Mouse (Mus musculus) heart, postnatal 10 days (tissue): ENCODE data around the gene Vav3. TPM values are rescaled to one million over a fixed set of nuclear protein-coding genes. Genes with fewer than 3 reads are reported as not detected.

Experiments used
- DNase-seq, 2 experiments: peaks; one replicate each; pipeline ENCODE4 v3.0.0; 2021
- intact Hi-C: fragments of 180-260 bp; cut with DNase I; formaldehyde crosslinking; loops from one replicate; pipeline ENCODE4 v1.15.1; 2025
- total RNA-seq, 2 experiments: library from RNA; stranded (reverse); gene quantifications; 2 replicates each; pipeline ENCODE4 v1.2.3; 2021

Vav3 gene
- total RNA-seq, 2 experiments from 2014 or later, result 12.5 to 18.7 TPM

DNA sequence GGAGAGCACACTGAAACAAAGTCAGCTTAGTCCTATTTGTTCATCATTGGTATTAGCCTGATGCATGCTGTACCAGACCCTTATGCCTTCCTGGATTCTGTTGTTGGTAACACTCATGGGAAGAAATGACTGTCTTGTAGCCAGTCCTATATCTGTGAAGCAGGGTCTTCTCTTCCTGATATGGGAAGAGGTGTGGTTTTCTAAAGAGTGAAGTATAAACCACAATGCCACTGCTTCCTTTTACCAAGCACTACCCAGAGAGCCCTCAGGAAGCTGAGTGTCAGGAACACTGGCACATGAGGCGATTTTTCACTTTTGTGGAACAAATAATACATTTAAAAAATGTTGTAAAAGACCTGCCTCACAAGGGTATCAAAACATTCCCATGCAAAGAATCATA is 231.0 kb downstream of the Vav3 start:
- intact Hi-C loops, result no loop called here
- no peak for DNase-seq

DNA sequence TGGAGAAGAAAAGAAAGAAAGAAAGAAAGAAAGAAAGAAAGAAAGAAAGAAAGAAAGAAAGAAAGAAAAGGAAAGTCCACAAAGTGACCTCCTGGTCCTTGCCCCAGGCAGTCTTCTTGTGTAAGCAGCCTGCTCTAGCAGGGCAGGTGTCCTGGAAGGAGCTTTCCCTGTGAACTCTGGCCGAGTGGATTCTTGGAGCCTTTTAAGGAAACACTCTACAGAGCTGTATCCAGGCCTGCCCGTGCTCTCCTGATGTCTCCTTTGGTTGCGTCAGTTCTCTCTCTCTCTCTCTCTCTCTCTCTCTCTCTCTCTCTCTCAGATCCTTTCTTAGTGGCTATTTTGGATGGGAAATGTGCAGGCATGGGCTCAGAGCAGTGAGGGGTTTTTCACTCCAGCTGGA is 232.4 kb downstream of the Vav3 start:
- intact Hi-C loops, result no loop called here
- no peak for DNase-seq

DNA sequence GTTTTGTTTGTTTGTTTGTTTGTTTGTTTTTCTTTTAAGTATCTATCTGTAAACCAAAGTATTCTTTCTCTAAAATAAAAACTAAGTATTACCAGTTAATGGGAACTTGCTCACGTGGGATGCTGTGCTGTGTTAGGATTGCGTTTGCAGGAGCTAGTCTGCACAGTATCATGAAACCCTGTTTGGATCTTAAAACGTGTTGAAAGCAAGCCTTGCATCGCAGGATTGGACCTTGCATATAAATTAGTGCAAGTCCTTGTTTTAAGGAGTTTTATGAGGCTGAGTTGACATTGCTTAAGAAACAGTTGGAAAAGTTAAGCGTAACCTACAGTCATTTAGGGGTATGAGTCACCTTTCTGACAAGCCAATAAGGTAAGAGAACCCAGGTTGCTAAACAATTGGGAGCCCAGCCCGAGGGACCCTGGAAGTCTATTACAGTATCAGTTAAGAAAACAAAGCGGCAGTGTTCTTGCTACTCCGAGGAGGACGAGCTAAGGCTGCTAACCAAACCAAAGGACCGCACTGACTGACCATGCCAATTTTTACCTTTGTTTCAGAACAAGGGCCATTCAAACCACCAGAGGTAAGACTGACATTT is 233.2 kb downstream of the Vav3 start:
- intact Hi-C loops, result no loop called here

DNA sequence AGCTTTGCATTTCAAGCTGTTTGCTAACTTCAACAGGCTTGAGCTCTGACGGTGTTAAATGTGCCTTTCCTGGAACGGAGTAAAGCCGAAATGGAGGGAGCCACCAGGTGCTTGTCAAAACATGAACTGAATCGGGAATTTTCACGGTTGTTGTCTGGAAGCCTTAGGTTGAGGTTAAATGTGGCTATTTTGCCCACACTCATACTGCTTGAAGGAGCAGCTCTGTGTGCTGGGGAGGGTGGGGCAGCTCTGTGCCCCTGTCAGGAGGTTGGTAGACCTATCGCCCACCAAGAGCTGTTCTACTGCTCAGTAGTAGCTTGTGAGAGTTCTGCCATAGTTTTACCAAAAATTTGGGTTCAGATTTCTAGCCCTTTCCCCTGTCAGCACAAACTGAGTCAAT is 233.7 kb downstream of the Vav3 start:
- no peak for DNase-seq
- intact Hi-C loops, result no loop called here

More for the DNA sequence above, 233.2 kb downstream of the Vav3 start:
- DNase-seq, result no peak

DNA sequence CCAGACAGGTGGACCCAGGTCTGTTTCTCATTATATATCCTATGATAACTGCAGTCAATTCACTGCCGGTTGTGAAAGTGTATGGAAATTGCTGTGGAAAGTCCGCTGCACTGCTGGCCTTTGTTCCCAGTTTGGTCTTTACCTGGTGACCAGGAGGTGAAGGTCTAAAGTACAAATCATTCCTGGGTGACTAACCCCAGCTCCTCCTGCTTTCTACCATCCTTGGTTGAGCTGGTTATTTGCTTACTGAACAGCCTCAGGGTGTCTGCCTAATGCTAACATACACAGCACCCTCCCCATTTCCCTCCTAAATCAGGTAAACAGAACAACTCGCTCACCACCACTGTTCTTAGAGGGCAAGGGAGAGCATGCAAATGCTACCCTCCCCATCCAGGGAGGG is 237.9 kb downstream of the Vav3 start:
- DNase-seq, result no peak
- intact Hi-C loops, result no loop called here

DNA sequence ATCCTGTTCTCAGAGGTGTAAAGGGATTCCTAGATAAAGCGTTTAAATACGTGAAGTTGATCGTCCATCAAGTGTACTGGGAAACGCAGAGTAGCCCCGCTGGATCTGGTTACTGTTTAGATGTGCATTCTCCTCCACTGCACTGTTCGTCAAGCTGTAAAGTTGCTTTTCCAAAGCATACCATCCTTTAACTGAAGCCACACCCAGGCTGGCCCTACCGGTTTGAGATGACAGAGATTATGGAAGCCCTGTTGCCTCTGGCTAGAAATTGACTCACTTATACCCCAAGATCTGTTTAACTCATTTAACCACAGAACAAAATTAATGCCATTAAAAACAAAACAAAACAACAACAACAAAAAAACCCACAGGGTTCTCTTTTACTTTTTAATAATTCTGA is 238.5 kb downstream of the Vav3 start:
- intact Hi-C loops, result no loop called here

DNA sequence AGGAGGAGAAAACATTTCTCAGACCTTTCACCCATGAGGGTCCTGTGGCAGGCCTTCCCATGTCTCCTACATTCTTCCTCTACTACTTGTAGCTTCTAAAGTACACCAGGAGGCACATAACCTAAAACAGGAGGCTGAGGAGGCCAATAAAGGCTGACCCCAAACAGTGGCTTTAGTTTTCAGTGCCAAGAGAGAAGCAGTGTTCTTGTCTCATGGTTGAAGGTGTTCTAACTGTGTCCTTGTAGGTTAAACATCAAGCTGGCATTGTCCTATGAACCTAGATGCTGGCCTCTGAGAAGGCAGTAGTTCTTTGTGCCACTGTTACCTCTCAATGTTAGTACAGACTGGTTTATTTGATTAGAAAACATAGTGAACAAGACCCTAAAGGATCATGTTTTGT is 245.5 kb downstream of the Vav3 start:
- intact Hi-C loops, result no loop called here
- no peak for DNase-seq

More for the DNA sequence above, 238.5 kb downstream of the Vav3 start:
- DNase-seq, result no peak

DNA sequence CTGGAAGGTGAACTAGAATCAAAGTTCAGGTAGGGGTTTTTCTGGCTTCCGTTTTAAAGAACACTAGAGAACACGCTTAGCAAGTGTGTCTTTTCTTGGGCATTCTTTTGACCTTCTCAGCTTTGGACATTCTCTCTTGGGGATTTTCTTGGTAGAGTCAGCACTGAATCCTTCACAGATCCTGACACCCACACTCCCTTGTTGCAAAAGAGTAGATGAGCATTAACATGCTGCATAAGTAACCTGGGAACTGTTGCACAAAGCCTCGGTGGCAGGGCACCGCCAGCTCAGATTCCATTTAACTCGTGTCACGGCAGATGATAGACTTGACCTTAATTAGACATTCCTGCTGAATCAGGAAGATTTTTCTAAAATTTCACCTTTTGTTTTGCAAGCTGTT is 252.5 kb downstream of the Vav3 start:
- intact Hi-C loops, result no loop called here
- no peak for DNase-seq

DNA sequence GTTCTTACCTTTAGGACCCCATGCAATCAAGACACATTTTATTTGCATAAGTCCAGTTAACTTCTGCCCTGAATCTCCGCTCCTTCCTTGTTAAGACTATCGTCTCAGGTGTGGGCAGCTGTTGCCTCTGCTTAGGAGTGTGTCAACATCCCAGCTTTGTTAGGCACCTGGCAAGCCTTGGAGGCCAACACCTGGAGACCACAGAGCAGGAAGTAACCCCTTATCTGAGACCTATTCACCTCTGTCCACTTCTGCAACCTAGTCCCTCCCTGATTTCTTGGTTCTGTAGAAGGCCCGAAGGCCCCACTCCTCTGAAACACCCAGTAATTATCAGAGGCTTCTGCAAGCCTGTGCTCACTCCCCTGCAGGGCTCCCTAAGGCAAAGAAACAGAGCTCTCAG is 255.6 kb downstream of the Vav3 start:
- no peak for DNase-seq
- intact Hi-C loops, result no loop called here

DNA sequence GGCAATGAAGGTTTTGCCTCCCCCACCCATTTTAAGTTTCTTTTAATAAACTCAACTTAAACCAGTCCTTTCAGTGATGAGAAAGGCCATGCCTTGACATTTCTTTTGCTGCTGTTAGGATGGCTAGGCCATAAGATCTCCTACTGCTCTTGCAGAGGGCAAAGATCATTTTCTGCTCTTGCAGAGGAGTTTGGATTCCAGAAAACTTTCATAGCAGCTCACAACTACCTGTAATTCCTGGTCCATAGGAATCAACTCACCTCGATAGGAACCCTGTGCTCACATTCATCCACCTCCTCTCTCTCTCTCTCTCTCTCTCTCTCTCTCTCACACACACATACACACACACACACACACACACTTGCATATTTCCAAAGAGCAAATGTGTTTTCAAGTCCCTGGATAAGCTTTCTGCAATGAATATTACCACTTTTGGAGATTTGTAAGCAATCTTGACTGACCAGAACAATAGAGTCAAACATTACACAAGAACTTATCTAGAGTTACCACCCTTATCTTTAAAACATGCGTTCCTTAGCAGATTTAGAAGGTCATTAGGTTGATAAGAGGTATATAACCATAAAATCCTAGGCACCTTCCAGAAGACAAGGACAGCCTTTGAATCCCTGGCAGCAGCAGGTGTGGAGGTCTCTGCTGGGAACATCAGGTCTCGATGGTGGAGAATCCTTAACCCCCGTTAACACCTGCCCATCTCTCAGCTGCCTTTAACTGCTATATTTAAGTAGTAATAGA is 260.4 kb downstream of the Vav3 start:
- intact Hi-C loops, result no loop called here
- DNase-seq, result no peak

DNA sequence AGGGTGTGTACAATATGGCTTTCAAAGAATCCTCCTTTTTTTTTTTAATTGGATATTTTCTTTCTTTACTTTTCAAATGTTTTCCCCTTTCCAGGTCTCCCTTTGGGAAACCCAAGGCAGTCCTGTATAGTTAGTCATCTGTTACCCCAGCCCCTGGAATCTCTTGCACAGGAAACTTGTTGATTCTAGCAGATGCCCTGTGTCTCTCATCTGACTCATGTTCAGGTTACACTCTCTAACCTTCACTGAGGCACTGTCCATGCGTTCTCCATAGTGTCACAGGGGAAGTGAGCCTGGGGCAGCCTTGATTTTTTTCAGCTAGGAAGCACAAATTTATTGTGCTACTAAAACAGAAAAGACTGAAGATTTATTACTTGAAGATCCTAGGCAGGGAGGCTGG is 262.3 kb downstream of the Vav3 start:
- intact Hi-C loops, result no loop called here
- DNase-seq, result no peak

DNA sequence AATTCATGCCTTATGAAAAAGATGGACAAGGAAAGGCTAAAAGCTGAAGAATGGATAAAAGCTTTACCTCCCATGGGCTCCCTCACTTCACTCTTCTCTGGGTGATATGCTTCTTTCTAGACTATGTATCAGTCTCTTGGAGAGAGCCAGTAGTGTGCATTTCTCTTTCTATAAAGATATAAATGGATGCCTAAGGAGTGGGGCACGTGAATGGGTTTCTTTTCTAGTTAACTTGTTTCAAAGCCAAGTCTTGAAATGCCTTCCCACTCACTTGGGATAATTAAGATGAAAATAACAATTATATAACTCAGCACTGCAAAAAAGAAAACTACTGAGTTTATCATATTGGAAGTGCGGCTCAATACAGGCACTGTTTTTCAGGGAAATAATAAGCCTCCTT is 265.7 kb downstream of the Vav3 start:
- intact Hi-C loops, result no loop called here
- no peak for DNase-seq

DNA sequence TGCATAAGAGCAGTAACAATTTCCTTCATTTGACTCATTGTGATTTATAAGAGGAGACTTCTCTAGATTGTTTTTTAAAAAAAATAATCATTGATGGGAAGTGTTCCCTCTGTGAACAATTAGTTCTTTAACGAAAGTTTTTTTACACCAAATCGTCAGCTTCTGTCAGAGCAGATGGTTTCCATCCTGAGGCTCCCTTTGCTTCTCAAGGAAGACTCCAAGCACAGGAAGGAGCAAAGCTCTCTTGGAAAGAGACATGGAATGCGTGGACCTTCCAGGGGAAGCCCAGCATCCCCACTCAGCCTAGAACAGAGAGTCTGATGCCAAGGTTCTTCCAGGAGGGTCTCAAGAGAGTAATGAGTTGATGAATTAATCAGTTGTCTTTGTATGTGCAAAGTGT is 281.3 kb downstream of the Vav3 start:
- intact Hi-C loops, result no loop called here

DNA sequence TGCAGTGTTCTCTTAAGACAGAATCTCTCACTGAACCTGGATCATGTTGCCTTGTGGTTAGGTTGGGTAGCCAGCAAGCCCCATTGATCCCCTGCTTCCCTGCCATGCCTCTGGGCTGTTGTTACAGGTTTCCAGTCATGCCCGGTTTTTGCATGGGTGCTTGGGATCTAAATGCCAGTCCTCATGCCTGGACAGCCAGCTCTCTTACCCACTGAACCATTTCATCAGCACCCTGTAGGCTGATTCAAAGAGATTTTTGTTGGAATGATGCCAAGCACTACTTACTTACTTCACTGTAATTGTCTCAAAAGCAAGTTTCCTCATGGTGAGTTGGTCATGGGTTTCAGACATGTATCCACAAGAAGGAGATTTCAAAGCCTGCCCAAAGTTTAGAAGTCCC is 281.9 kb downstream of the Vav3 start:
- no peak for DNase-seq
- intact Hi-C loops, result no loop called here

More for the DNA sequence above, 281.3 kb downstream of the Vav3 start:
- DNase-seq, result peak; percentile 16 to 38

DNA sequence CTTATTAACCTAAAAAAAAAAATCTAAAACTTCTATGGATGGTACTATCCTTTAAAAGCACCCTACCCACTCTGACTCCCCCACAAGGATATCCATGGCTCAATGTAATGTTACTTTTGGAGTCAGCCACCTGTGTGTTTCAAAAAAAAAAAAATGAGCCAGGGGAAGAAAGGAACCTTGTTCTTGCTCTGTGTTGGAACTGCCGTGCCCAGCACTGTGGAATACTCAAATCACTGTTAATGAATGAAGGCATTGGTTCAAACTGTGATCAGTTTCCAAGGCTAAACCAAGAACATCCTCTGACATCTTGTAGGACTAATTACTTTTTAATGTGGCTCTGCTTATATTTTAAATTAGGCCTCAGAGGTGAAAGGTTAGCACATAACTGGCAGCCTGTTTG is 282.4 kb downstream of the Vav3 start:
- intact Hi-C loops, result no loop called here
- DNase-seq, result no peak

DNA sequence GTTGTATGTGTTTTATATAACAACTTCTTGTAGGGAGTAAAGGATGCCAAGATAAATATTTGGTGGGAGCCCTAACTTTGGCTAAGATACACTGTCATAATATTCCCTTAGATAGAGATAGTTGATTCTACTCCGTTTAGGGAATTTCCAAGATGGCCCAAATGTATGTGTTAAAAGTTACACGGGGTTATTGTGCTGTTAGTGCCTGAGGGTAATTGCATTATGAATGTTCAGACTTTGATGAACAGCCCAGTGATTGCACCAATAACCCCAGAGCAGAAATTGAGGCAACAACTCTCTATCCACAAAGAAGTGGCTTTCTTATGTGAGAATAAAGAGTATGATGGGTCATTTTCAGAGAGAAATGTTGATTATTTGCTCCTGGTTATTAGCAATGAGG is 283.3 kb downstream of the Vav3 start:
- DNase-seq, result no peak
- intact Hi-C loops, result no loop called here

DNA sequence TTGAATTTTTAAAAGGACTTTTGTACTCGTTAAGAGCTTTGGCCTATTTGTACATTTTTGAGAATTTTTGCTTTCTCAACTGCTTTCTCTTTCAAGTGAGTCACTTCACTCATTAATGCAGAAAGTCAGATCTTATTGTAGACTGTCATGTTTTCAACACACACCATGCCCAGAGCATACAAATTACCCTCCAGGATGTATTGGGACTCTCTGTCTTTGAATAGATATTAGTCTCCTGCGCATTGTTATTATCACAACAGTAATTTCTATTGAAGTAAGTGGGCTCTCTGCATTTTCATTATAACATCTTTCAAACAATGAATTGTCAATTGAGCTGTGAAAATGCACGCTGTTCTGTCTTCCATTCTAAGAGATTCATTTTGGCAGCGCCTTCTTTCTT is 295.6 kb downstream of the Vav3 start:
- intact Hi-C loops, result no loop called here
- DNase-seq, result no peak

DNA sequence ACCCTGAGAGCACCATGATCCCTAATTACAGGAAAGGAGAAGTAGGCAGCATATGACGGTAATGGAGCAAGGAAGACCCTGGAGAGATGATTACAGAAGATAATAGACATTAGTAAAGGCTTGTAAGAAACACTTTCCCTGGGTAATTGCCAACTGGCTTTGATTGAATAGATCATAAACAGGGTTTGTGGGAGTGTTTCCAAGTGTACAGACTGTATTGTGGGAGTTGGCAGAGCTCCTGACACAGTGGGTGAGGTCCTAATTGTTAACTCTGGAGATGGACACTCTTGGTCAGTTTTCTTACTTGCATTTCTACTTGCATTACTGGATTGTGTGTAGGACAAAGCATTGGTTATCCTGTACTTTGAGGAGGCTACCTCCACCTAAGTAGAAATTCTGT is 298.9 kb downstream of the Vav3 start:
- DNase-seq, result peak in 1 of 2 experiments; percentile 4

DNA sequence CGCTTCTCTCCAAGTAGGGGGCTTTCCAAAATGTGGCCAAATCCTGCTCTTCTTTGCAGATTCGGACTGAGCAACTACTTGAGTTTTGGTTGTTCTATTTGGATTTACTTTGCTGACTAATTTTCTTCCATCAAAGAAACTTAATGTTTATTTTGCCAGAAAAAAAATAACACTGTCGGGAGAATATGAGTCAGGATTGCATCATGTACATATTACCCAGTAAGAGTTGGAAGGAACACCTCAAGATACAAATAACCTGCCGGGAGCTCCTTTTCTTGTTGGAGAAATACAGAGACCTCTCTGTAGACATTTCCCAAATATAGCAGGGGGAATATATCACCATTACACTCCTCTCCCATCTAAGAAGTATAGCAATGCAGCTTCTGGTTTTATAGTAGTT is 300.3 kb downstream of the Vav3 start:
- DNase-seq, result no peak

More for the DNA sequence above, 298.9 kb downstream of the Vav3 start:
- intact Hi-C loops, result no loop called here

DNA sequence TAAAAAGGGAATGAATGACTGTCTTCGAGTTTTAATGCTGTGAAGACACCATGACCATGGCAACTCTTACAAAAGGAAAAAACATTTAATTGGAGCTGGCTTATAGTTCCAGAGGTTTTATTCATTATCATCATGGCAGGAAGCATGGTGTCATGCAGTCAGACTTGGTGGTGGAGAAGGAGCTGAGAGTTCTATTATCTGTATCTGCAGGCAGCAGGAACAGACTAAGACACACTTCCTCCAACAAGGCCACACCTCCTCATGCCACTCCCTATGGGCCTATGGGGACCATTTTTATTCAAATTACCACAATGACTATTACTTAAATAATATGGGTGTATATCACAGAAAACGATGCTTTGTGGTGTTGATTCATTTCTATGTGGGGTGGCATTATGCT is 307.8 kb downstream of the Vav3 start:
- DNase-seq, result no peak
- intact Hi-C loops, result no loop called here

More for the DNA sequence above, 300.3 kb downstream of the Vav3 start:
- intact Hi-C loops, result no loop called here

DNA sequence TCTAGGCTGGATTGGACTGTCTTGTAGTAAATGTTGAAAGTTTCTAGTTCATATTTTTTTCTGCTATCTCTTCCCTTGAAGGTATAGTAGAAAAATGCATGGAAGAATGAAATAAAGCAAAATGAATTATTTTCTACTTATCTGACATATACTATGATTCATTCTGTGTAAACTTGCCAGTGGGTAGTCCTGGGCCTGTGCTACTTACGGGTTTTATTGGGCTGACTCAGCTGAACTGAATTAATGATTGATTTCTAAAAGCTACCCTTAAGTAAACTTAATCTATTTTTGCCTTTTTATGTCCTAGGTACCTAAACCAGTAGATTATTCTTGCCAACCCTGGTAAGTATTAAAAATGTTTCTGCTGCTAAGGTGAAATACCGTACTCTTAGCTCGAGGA is 311.0 kb downstream of the Vav3 start:
- DNase-seq, result no peak
- intact Hi-C loops, result no loop called here

DNA sequence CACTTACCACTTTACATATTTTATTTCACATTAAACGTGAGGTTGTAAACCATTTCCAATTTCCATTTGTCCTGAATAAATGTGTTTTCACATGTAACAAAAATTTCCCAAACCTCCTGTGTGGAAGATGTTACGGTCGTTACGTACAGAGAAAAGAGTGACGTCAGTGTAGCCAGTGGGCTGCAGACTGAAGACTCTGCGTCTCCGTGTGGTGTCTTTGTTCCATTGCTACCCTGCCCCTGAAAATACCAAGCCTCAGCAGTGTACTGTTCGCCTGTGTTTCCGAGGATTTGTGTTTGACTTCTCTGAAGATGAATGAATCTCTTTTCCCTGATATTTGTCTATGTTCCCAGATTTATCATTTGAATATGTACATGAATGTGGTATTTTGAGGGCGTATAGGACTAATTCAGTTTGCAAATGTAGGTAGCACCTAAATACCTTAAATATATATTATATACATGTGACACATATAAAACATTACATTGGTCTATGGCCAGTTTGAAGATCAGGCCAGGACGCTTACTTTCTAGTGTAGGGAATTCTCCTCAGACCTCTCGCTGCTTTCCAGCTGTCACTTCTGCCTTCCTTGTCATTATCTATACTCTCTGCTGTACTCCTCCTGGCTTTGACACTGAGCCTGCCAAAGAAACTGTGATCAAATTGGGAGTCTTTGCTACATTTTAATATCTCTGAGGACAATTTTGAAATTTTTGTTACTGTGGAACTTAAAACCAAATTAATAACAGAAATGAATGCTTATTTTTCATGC is 312.6 kb downstream of the Vav3 start:
- intact Hi-C loops, result no loop called here
- DNase-seq, result no peak
